Mouse (Mus musculus) Patski (cell line): Measurements from ENCODE around the gene Tfb1m. TPM values are rescaled to one million over a fixed set of nuclear protein-coding genes. Genes with fewer than 3 reads are reported as not detected.
A peak's percentile ranks its signal among the peaks of the same experiment; 100 is the strongest.

ENCODE experiments used
- ATAC-seq: fragments of 100-300 bp; one replicate; pipeline ENCODE4 v1.8.0; 2021
- CTCF ChIA-PET: fragments of 350-600 bp; sonication (Branson Sonifier 250); formaldehyde crosslinking; loops from one replicate; lab custom pipeline; 2022; ENCODE audit warnings: inconsistent platforms; lab: Charles Lee
- POLR2A ChIA-PET: fragments of 350-600 bp; sonication (Branson Sonifier 250); formaldehyde crosslinking; loops from one replicate; lab custom pipeline; 2022; ENCODE audit warnings: antibody characterized with exemption, inconsistent platforms; lab: Charles Lee
- DNase-seq: peaks from one replicate; pipeline ENCODE4 v3.0.0-alpha.2; 2011; ENCODE audit warnings: low read depth, low spot score
- H3K27me3 ChIP-seq: fragments of 371-371 bp; one replicate; pipeline ENCODE4 v1.5.1; 2021
- CTCF ChIP-seq: fragments of 100-300 bp; IDR thresholded peaks from one replicate; pipeline ENCODE4 v1.5.1; 2021
- in situ Hi-C: fragments of 300-500 bp; cut with MboI; formaldehyde crosslinking; loops from 3 replicates; pipeline ENCODE4 v1.11.1; 2018; ENCODE audit warnings: low pct_unique_long_range_greater_than_20kb, mixed read lengths
- polyA plus RNA-seq: library from polyadenylated mRNA; unstranded; gene quantifications from one replicate; pipeline ENCODE4 v1.2.3, GENCODE M21; 2021

Tfb1m gene
- polyA plus RNA-seq, 1 experiment from 2014 or later: 12.8 TPM

GRCm38 (mm10) chr17:3556251-3556650 is 1.3 kb downstream of the Tfb1m start:
- no peak for TF ChIP-seq CTCF

GRCm38 (mm10) chr17:3547725-3548124 is 9.9 kb downstream of the Tfb1m start:
- ATAC-seq (no peak), DNase-seq (no peak)
- in situ Hi-C loops: no loop called here
- no peaks in the 10 kb centered on the region for H3K27me3 ChIP-seq
- TF ChIP-seq CTCF: no peak
- POLR2A ChIA-PET: no interaction called here
- CTCF ChIA-PET: no interaction called here

More at GRCm38 (mm10) chr17:3556251-3556650, 1.3 kb downstream of the Tfb1m start:
- no peak for DNase-seq
- H3K27me3 ChIP-seq: no peaks in the 10 kb centered on the region
- CTCF ChIA-PET: no interaction called here
- in situ Hi-C loops: loop anchor here (25.0 kb wide), 2 partner anchors 1481 to 1831 kb away; no protein-coding TSS in a partner anchor
- POLR2A ChIA-PET: interaction anchor here (0.6 kb wide), 1 partner anchor 1439 kb away, joined by 9 read pairs; no protein-coding TSS in a partner anchor
- no peak for ATAC-seq

GRCm38 (mm10) chr17:3541033-3541432 is 16.5 kb downstream of the Tfb1m start:
- ChIA-PET POLR2A (no interaction called here), CTCF (no interaction called here)
- in situ Hi-C loops: no loop called here
- no peak for ATAC-seq
- no peak for DNase-seq
- no peak for TF ChIP-seq CTCF
- H3K27me3 ChIP-seq: no peaks in the 10 kb centered on the region

GRCm38 (mm10) chr17:3540304-3540703 is 17.3 kb downstream of the Tfb1m start:
- POLR2A ChIA-PET: no interaction called here
- no peaks in the 10 kb centered on the region for H3K27me3 ChIP-seq
- no peak for TF ChIP-seq CTCF
- DNase-seq (no peak), ATAC-seq (no peak)
- CTCF ChIA-PET: interaction anchor here (1.4 kb wide), 1 partner anchor 9 kb away, joined by 4 read pairs; no protein-coding TSS in a partner anchor
- in situ Hi-C loops: no loop called here

GRCm38 (mm10) chr17:3533425-3533824 is 24.2 kb downstream of the Tfb1m start:
- CTCF ChIA-PET: interaction anchor here (0.9 to 1.1 kb wide), 2 partner anchors 47 to 259 kb away, joined by 3 read pairs; no protein-coding TSS in a partner anchor
- no peak for DNase-seq
- H3K27me3 ChIP-seq: no peaks in the 10 kb centered on the region
- in situ Hi-C loops: no loop called here
- POLR2A ChIA-PET: no interaction called here
- peak; percentile 72 for TF ChIP-seq CTCF
- ATAC-seq: no peak

GRCm38 (mm10) chr17:3532254-3532653 is 25.3 kb downstream of the Tfb1m start, which contains the start of gene Cldn20:
Gene Cldn20, plus strand, starts transcription at chr17:3532554.
- ChIA-PET POLR2A (interaction anchor here (0.7 kb wide), 1 partner anchor 25 kb away, joined by 3 read pairs; the partner anchor contains the start of gene Tfb1m), CTCF (interaction anchor here (1.2 to 1.8 kb wide), 3 partner anchors 19 to 76 kb away, joined by 3 to 12 read pairs (median 4); no protein-coding TSS in a partner anchor)
- DNase-seq: no peak
- no peaks in the 10 kb centered on the region for H3K27me3 ChIP-seq
- in situ Hi-C loops: no loop called here
- TF ChIP-seq CTCF: no peak
- no peak for ATAC-seq

GRCm38 (mm10) chr17:3531641-3532040 is 25.9 kb downstream of the Tfb1m start:
- no peak for TF ChIP-seq CTCF
- POLR2A ChIA-PET: interaction anchor here (0.7 kb wide), 1 partner anchor 26 kb away, joined by 3 read pairs; the partner anchor contains the start of gene Tfb1m
- ATAC-seq (peak; percentile 57), DNase-seq (peak; percentile 31)
- in situ Hi-C loops: no loop called here
- CTCF ChIA-PET: interaction anchor here (1.2 to 1.8 kb wide), 3 partner anchors 19 to 75 kb away, joined by 3 to 12 read pairs (median 4); no protein-coding TSS in a partner anchor
- H3K27me3 ChIP-seq: no peaks in the 10 kb centered on the region

GRCm38 (mm10) chr17:3530549-3530948 is 27.0 kb downstream of the Tfb1m start:
- TF ChIP-seq CTCF: no peak
- POLR2A ChIA-PET: no interaction called here
- in situ Hi-C loops: no loop called here

GRCm38 (mm10) chr17:3529523-3529922 is 28.1 kb downstream of the Tfb1m start:
- CTCF ChIA-PET: interaction anchor here (1.3 to 1.4 kb wide), 2 partner anchors 9 to 13 kb away, joined by 4 to 5 read pairs; no protein-coding TSS in a partner anchor
- POLR2A ChIA-PET: no interaction called here
- ATAC-seq: no peak
- TF ChIP-seq CTCF: no peak
- H3K27me3 ChIP-seq: no peaks in the 10 kb centered on the region
- DNase-seq: no peak
- in situ Hi-C loops: no loop called here

More at GRCm38 (mm10) chr17:3530549-3530948, 27.0 kb downstream of the Tfb1m start:
- no peaks in the 10 kb centered on the region for H3K27me3 ChIP-seq
- ATAC-seq: no peak
- DNase-seq: no peak
- CTCF ChIA-PET: interaction anchor here (0.6 to 1.8 kb wide), 4 partner anchors 14 to 32 kb away, joined by 3 to 12 read pairs (median 3); no protein-coding TSS in a partner anchor

GRCm38 (mm10) chr17:3527841-3528471 is 29.6 kb downstream of the Tfb1m start:
- ATAC-seq (no peak), DNase-seq (no peak)
- ChIA-PET CTCF (interaction anchor here (1.2 kb wide), 1 partner anchor 16 kb away, joined by 3 read pairs; no protein-coding TSS in a partner anchor), POLR2A (interaction anchor here (0.6 kb wide), 1 partner anchor 397 kb away, joined by 3 read pairs; no protein-coding TSS in a partner anchor)
- no peaks in the 10 kb centered on the region for H3K27me3 ChIP-seq
- no peak for TF ChIP-seq CTCF
- in situ Hi-C loops: no loop called here
